Mouse (Mus musculus) small intestine, adult 2 months (tissue): ENCODE measurements around the gene Npas4.

Experiments used
- CTCF ChIP-seq: fragments of 200-500 bp; IDR thresholded peaks from 2 replicates; pipeline ENCODE4 v1.5.1; 2012; ENCODE audit warnings: low read depth, mild to moderate bottlenecking, control low read depth, inconsistent platforms, low read length, moderate library complexity, mixed read lengths; ENCODE audit not compliant: insufficient replicate concordance, insufficient read length; ENCODE audit errors: extremely low read depth
- POLR2A ChIP-seq: fragments of 200-500 bp; IDR thresholded peaks from 2 replicates; pipeline ENCODE4 v1.6.1; 2012; ENCODE audit warnings: low read depth, mild to moderate bottlenecking, control low read depth, inconsistent platforms, low read length, moderate library complexity

- TF ChIP-seq POLR2A = no peak
- TF ChIP-seq CTCF = peak; percentile 45; the same call in 1 of the 2 replicates
Measured at GRCm38 (mm10) chr19:5014961-5015398, 24.9 kb upstream of the Npas4 start.
